9 mouse cellular contexts compared by ENCODE assay signal in the genomic region with DNA sequence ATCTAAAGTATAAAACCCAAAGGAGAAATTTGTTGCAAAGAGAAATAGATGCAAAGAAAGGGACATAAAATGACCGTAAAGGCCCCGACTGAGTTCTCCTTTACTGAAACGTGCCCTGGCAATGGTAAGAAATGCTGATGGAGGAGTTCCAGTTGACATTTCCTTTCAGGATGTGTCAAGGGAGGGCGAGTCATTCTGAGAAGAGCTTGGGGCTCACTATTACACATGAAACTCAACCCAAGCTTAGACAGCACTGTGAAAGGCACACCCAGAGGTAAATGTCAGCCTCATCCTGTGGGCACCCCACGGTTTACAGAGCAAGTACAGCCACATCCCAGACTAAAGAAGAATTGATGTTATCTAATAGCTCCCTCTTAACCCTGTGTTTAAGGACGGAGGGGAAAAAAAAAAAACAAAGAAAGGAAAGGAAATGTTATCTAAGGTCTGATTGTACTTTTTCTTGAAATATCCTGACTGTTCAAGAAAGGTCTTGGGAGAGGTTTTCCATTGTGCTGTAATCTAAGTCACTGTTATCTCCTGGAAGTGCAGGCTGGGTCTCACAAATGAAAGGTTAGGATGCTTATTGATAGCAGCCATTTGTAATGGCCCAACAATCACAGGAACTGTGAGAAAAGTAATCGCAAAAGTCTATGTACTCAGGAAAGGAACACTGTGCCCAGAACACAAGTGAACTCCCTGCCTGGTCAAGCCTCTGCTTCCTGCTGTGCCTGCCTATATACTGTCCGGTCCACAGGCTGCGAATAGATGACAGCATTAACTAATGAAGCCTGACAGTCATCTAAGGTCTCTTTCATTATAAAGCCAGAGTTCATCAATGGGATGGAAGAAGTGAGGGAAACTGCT.
DNase-seq lines count a peak whose midpoint lies in the region; ATAC-seq and TF ChIP-seq lines count a peak whose summit lies in the region.
"Had no signal": no experiment of that assay in that cellular context is flagged by ENCODE, and none has a peak within 500 bp of the region (broad histone marks: within the 10 kb centered on the region; RNA-seq: fewer than 3 reads in every experiment).

No protein-coding gene starts in this region.

- H3K36me3 ChIP-seq in heart, embryonic 12.5 days = no peaks in the 10 kb centered on the region
- H3K36me3 ChIP-seq in lung, postnatal 0 days (ENCODE audit: insufficient read depth, low read length) = no peaks in the 10 kb centered on the region

- 45% methylated on average over 9 of the region's 9 CpGs for WGBS in heart, embryonic 12.5 days
- 44% methylated on average over 9 of the region's 9 CpGs for WGBS in lung, postnatal 0 days

- DNase-seq in gastrocnemius, adult 2 months = no peak
- no peak for DNase-seq in gastrocnemius, postnatal 4 days (ENCODE audit: low spot score in 2 of 2)
- peak; percentile 65 for DNase-seq in lung, postnatal 0 days (ENCODE audit: low spot score)
- no peak for DNase-seq in Muller cell, postnatal 12 days (ENCODE audit: inconsistent ontology term)
- no peak for DNase-seq in left cerebral cortex, postnatal 4 days

- H3K27me3 ChIP-seq in heart, embryonic 12.5 days (replicated peaks) = no peaks in the 10 kb centered on the region
- no peaks in the 10 kb centered on the region for H3K27me3 ChIP-seq in lung, postnatal 0 days (replicated peaks; ENCODE audit: insufficient read depth, low read length)

- no peak overlapping the region for H3K4me3 ChIP-seq in gastrocnemius, adult 2 months
- H3K4me3 ChIP-seq in heart, embryonic 12.5 days = no peak overlapping the region
- H3K4me3 ChIP-seq in lung, postnatal 0 days (ENCODE audit: low read depth, low read length) = no peak overlapping the region

- H3K9ac ChIP-seq in heart, embryonic 12.5 days = no peak overlapping the region
- H3K9ac ChIP-seq in lung, postnatal 0 days (replicated peaks; ENCODE audit: low read depth) = no peak overlapping the region

- peak; percentile 75 for ATAC-seq in CD4-positive, CD25-positive, alpha-beta regulatory T cell, adult 4 months
- peak; percentile 86 for ATAC-seq in heart, embryonic 12.5 days (ENCODE audit: insufficient number of reproducible peaks, low FRiP score)
- peak; percentile 87 for ATAC-seq in lung, postnatal 0 days
- no peak for ATAC-seq in erythroblast, adult 5-6 weeks (replicated peaks; ENCODE audit: low FRiP score, poor library complexity, severe bottlenecking)

- no peaks in the 10 kb centered on the region for H3K9me3 ChIP-seq in heart, embryonic 12.5 days (replicated peaks)
- H3K9me3 ChIP-seq in lung, postnatal 0 days (ENCODE audit: low read length) = no peaks in the 10 kb centered on the region

- no peak for TF ChIP-seq CTCF in gastrocnemius, adult 2 months (IDR thresholded peaks at IDR 0.05)
- no peak for TF ChIP-seq CTCF in lung, postnatal 0 days (IDR thresholded peaks at IDR 0.05)

- intact Hi-C loops in gastrocnemius, adult 2 months (cut with DNase I) = no loop called here
- intact Hi-C loops in left cerebral cortex, postnatal 4 days (cut with DNase I) = no loop called here

- TF ChIP-seq EP300 in lung, postnatal 0 days (IDR thresholded peaks at IDR 0.05) = peak; percentile 93

- H3K4me2 ChIP-seq in heart, embryonic 12.5 days = no peak overlapping the region
- no peak overlapping the region for H3K4me2 ChIP-seq in lung, postnatal 0 days (replicated peaks; ENCODE audit: low read depth, low read length)
- H3K4me2 ChIP-seq: midbrain, embryonic 11.5 days had no signal

- H3K4me1 ChIP-seq in heart, embryonic 12.5 days (replicated peaks) = 0 out of 2 replicates have a peak, but pooled peaks cover 6% of the 10 kb centered on the region
- no peaks in the 10 kb centered on the region; the same call in 1 of the 2 replicates for H3K4me1 ChIP-seq in lung, postnatal 0 days (ENCODE audit: insufficient read depth, low read depth, low read length)

- peak overlapping the region; percentile 62 for H3K27ac ChIP-seq in gastrocnemius, adult 2 months
- peak overlapping the region; percentile 63 for H3K27ac ChIP-seq in heart, embryonic 12.5 days (ENCODE audit: poor library complexity, severe bottlenecking)
- H3K27ac ChIP-seq in lung, postnatal 0 days (ENCODE audit: low read length) = peak overlapping the region; percentile 48
